Mouse (Mus musculus) MEL (cell line): ENCODE results near the gene Capn12. TPM values are rescaled to one million over a fixed set of nuclear protein-coding genes. Genes with fewer than 3 reads are reported as not detected.
A peak's percentile ranks its signal among the peaks of the same experiment; 100 is the strongest.

ENCODE experiments used
- DNase-seq: peaks from one replicate; pipeline ENCODE4 v3.0.0; 2011; ENCODE audit warnings: low read depth, low spot score
- H3K27ac ChIP-seq: 2 replicates; pipeline ENCODE4 v1.5.1; 2012; ENCODE audit warnings: low read depth, mild to moderate bottlenecking, control low read depth, low read length, moderate library complexity; ENCODE audit not compliant: control insufficient read depth
- H3K27me3 ChIP-seq, 2 experiments: fragments of 150-350 bp in 1 of 2; sonication (generic) in 1 of 2; 2 replicates each; pipeline ENCODE4 v1.6.1; 2012; ENCODE audit warnings: low read length in 2 of 2, mild to moderate bottlenecking in 2 of 2, improper control_type of control experiment in 1 of 2, moderate library complexity in 1 of 2; ENCODE audit not compliant: insufficient read depth in 2 of 2, control insufficient read depth in 1 of 2
- H3K36me3 ChIP-seq, 2 experiments: 2 replicates each; pipeline ENCODE4 v1.6.1; 2012 to 2014; ENCODE audit warnings: low read length in 2 of 2, improper control_type of control experiment in 1 of 2, inconsistent platforms in 1 of 2, mild to moderate bottlenecking in 1 of 2; ENCODE audit not compliant: insufficient read depth in 2 of 2, control insufficient read depth in 1 of 2
- H3K4me1 ChIP-seq, 2 experiments: fragments of 150-350 bp in 1 of 2; sonication (generic) in 1 of 2; 2 replicates each; pipeline ENCODE4 v1.6.1; 2012; ENCODE audit warnings: low read length in 2 of 2, improper control_type of control experiment in 1 of 2, mild to moderate bottlenecking in 1 of 2; ENCODE audit not compliant: insufficient read depth in 2 of 2, control insufficient read depth in 1 of 2
- H3K4me3 ChIP-seq, 2 experiments: fragments of 150-350 bp in 1 of 2; sonication (generic) in 1 of 2; 2 replicates each; pipeline ENCODE4 v1.5.1; 2012; ENCODE audit warnings: low read depth in 2 of 2, low read length in 2 of 2, mild to moderate bottlenecking in 2 of 2, moderate library complexity in 2 of 2, control low read depth in 1 of 2, improper control_type of control experiment in 1 of 2; ENCODE audit not compliant: control insufficient read depth in 1 of 2, insufficient read depth in 1 of 2
- H3K79me2 ChIP-seq: 2 replicates; pipeline ENCODE4 v1.6.1; 2012; ENCODE audit warnings: mild to moderate bottlenecking, low read length, moderate library complexity; ENCODE audit not compliant: control insufficient read depth, poor library complexity, insufficient read depth
- H3K9ac ChIP-seq: 2 replicates; pipeline ENCODE4 v1.6.1; 2012; ENCODE audit warnings: low read depth, mild to moderate bottlenecking, control low read depth, low read length, moderate library complexity; ENCODE audit not compliant: control insufficient read depth, poor library complexity, severe bottlenecking
- H3K9me3 ChIP-seq: fragments of 150-350 bp; sonication (generic); replicated peaks from 2 replicates; pipeline ENCODE4 v1.6.1; 2012; ENCODE audit warnings: mild to moderate bottlenecking, low read length, improper control_type of control experiment, moderate library complexity; ENCODE audit not compliant: insufficient read depth
- CHD1 ChIP-seq: IDR thresholded peaks from 2 replicates; pipeline ENCODE4 v1.6.1; 2012; ENCODE audit warnings: low read depth, mild to moderate bottlenecking, inconsistent platforms, low read length, improper control_type of control experiment
- CTCF ChIP-seq, 3 experiments: IDR thresholded peaks in 2 of 3; conservative IDR thresholded peaks in 1 of 3; 2 replicates each; pipeline ENCODE4 v1.5.1; 2011 to 2012; ENCODE audit warnings: low read length in 3 of 3, low read depth in 2 of 3, mild to moderate bottlenecking in 2 of 3, improper control_type of control experiment in 1 of 3, inconsistent platforms in 1 of 3, mixed read lengths in 1 of 3, moderate library complexity in 1 of 3; ENCODE audit not compliant: control insufficient read depth in 1 of 3, insufficient read depth in 1 of 3, poor library complexity in 1 of 3, severe bottlenecking in 1 of 3
- E2F4 ChIP-seq: IDR thresholded peaks from 2 replicates; pipeline ENCODE4 v1.6.1; 2011; ENCODE audit warnings: low read depth, low read length, improper control_type of control experiment, borderline replicate concordance
- ELF1 ChIP-seq: IDR thresholded peaks from 2 replicates; pipeline ENCODE4 v1.6.1; 2014; ENCODE audit warnings: low read depth, mild to moderate bottlenecking, inconsistent platforms, low read length, improper control_type of control experiment, moderate library complexity
- GABPA ChIP-seq: IDR thresholded peaks from 2 replicates; pipeline ENCODE4 v1.6.1; 2012; ENCODE audit warnings: low read depth, mild to moderate bottlenecking, inconsistent platforms, low read length, improper control_type of control experiment, moderate library complexity
- MAX ChIP-seq: IDR thresholded peaks from 2 replicates; pipeline ENCODE4 v1.6.1; 2011; ENCODE audit warnings: low read length, improper control_type of control experiment
- MAZ ChIP-seq: IDR thresholded peaks from 2 replicates; pipeline ENCODE4 v1.6.1; 2012; ENCODE audit warnings: low read depth, mild to moderate bottlenecking, inconsistent platforms, low read length, improper control_type of control experiment
- NELFE ChIP-seq: IDR thresholded peaks from 2 replicates; pipeline ENCODE4 v1.6.1; 2011; ENCODE audit warnings: low read depth, low read length, improper control_type of control experiment
- RAD21 ChIP-seq: IDR thresholded peaks from 2 replicates; pipeline ENCODE4 v1.6.1; 2011; ENCODE audit warnings: mild to moderate bottlenecking, low read depth, low read length, improper control_type of control experiment
- SMC3 ChIP-seq: IDR thresholded peaks from 2 replicates; pipeline ENCODE4 v1.6.1; 2011; ENCODE audit warnings: low read depth, low read length, improper control_type of control experiment
- TCF12 ChIP-seq: IDR thresholded peaks from 2 replicates; pipeline ENCODE4 v1.6.1; 2014; ENCODE audit warnings: low read depth, mild to moderate bottlenecking, inconsistent platforms, low read length, improper control_type of control experiment, moderate library complexity
- USF1 ChIP-seq: IDR thresholded peaks from 2 replicates; pipeline ENCODE4 v1.6.1; 2014; ENCODE audit warnings: low read depth, mild to moderate bottlenecking, inconsistent platforms, low read length, improper control_type of control experiment, moderate library complexity
- USF2 ChIP-seq, 2 experiments: IDR thresholded peaks; 2 replicates each; pipeline ENCODE4 v1.6.1; 2011 to 2012; ENCODE audit warnings: improper control_type of control experiment in 2 of 2, low read length in 2 of 2, borderline replicate concordance in 1 of 2, inconsistent platforms in 1 of 2, low read depth in 1 of 2, mild to moderate bottlenecking in 1 of 2; ENCODE audit not compliant: insufficient read depth in 1 of 2
- ZC3H11A ChIP-seq: IDR thresholded peaks from 2 replicates; pipeline ENCODE4 v1.6.1; 2012; ENCODE audit warnings: low read depth, mild to moderate bottlenecking, inconsistent platforms, low read length, improper control_type of control experiment
- ZMIZ1 ChIP-seq: IDR thresholded peaks from 2 replicates; pipeline ENCODE4 v1.6.1; 2012; ENCODE audit warnings: low read depth, mild to moderate bottlenecking, inconsistent platforms, low read length, improper control_type of control experiment, moderate library complexity
- polyA plus RNA-seq, 2 experiments: library from polyadenylated mRNA; stranded (reverse) in 1 of 2; unstranded in 1 of 2; fragments of >175 nt in 1 of 2; fragments of >200 nt in 1 of 2; gene quantifications; 2 replicates each; pipeline versions ENCODE4 v1.2.1 to v1.2.4; 2012; ENCODE audit warnings: low replicate concordance in 2 of 2, low read depth in 1 of 2; ENCODE audit not compliant: insufficient read length in 2 of 2, insufficient read depth in 1 of 2, missing spikeins in 1 of 2
- total RNA-seq: library from RNA; depleted of rRNA; stranded (reverse); fragments of 300-350 nt; gene quantifications from 2 replicates; pipeline ENCODE4 v1.2.3, GENCODE M21; 2012

Gene Capn12
- total and polyA plus RNA-seq, 3 experiments: 0.19 TPM; not detected in 2

DNA sequence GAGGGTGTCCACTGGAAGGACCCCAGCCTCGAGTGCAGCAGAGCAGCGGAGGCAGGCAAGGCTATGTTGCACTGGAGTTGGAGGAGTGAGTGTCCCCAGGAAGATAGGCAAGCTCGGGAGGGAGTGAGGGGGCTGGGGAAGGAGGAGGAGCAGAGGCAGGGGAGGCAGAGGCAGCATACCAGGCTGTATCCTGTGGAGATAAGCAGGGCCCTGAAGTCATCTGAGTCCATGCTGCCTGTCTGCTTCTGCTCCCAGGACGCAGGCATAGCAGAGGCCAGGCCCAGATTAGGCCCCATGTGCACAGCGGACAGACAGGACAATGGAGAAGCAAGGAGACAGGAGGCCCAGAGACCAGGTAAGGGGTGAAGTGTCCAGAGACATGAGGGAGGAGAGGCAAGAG lies 13.7 kb downstream of the Capn12 start:
- Histone ChIP-seq H3K27ac (no peak overlapping the region), H3K79me2 (no peaks in the 10 kb centered on the region), H3K4me3 (no peak overlapping the region), H3K9ac (no peak overlapping the region), H3K9me3 (no peaks in the 10 kb centered on the region), H3K36me3 (peaks cover 0 to 13% of the 10 kb centered on the region in 2 experiments; a peak in 1 of 4 replicates), H3K4me1 (no peaks in the 10 kb centered on the region), H3K27me3 (no peaks in the 10 kb centered on the region)
- peak; percentile 35 for DNase-seq
- TF ChIP-seq TCF12 (no peak), USF2 (IDR thresholded peaks at IDR 0.05; ENCODE audit: borderline replicate concordance in 1 of 2, insufficient read depth in 1 of 2, low read depth in 1 of 2, low read length in 2 of 2) (no peak), MAX (peak; percentile 70; the same call in 1 of the 2 replicates), CHD1 (no peak)

DNA sequence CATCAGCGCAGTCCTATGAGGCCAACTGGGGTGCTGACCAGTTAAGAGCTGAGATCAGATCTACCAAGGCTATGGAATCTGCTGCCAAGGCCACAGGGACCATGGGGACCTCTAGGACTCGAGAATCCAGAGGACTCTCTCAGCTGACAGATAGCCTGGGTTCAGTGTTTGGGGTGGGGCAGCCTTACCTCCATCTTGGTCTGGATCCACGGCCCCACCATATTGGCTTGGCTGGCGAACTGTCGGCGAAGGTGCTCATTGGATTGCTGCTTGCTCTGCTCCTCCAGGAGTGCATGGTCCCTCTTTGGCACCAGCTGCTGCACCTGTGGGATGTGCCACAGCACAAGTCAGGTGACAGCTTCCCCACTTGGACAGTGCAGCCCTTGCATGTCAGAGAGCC lies 16.4 kb downstream of the Capn12 start:
- Histone ChIP-seq H3K27me3 (no peaks in the 10 kb centered on the region), H3K9me3 (no peaks in the 10 kb centered on the region), H3K27ac (no peak overlapping the region), H3K4me1 (no peaks in the 10 kb centered on the region), H3K4me3 (no peak overlapping the region), H3K36me3 (peaks cover 0 to 19% of the 10 kb centered on the region in 2 experiments; a peak in 2 of 4 replicates), H3K9ac (no peak overlapping the region), H3K79me2 (no peaks in the 10 kb centered on the region)
- no peak for TF ChIP-seq USF1
- no peak for TF ChIP-seq ZMIZ1
- TF ChIP-seq MAZ: no peak
- no peak for DNase-seq

DNA sequence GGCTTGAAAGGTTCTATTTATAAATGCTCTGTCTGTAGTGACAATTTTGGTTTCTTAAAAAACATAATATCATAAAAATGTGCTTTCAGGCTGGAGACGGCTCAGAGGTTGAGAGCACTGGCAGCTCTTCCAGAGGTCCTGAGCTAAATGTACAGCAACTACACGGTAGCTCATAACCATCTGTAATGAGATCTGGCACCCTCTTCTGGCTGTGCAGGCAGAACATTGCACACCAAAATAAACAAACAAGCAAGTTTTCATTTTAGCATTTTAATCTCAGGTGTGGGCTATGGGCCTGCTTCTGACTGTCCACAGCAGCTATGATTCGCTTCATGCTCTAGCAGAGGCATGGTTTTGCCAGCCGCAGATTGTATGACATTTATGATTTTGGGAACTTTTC lies 18.8 kb downstream of the Capn12 start:
- no peak overlapping the region for H3K9ac ChIP-seq
- H3K79me2 ChIP-seq: no peaks in the 10 kb centered on the region
- peaks cover 0 to 19% of the 10 kb centered on the region in 2 experiments; a peak in 2 of 4 replicates for H3K36me3 ChIP-seq
- 0 out of 2 replicates have a peak, but pooled peaks have one; percentile 19 for TF ChIP-seq ZC3H11A
- no peak for TF ChIP-seq E2F4
- TF ChIP-seq GABPA: no peak
- TF ChIP-seq NELFE: no peak
- no peak for TF ChIP-seq ELF1
- peak; percentile 8 for TF ChIP-seq RAD21
- no peak for TF ChIP-seq ZMIZ1
- TF ChIP-seq CTCF (IDR thresholded peaks at IDR 0.05 in 2 of 3, conservative IDR thresholded peaks at IDR 0.05 in 1 of 3; ENCODE audit: control insufficient read depth in 1 of 3, insufficient read depth in 1 of 3, low read depth in 2 of 3, low read length in 3 of 3, poor library complexity in 1 of 3, severe bottlenecking in 1 of 3): peak in 2 of 3 experiments; percentile 7 to 44; a peak in 2 of 6 replicates
- TF ChIP-seq MAZ: no peak
- TF ChIP-seq SMC3: peak; percentile 52
- TF ChIP-seq, all 39 proteins: peak for 4
- H3K4me3 ChIP-seq: no peak overlapping the region
- no peak for DNase-seq
- H3K4me1 ChIP-seq: no peaks in the 10 kb centered on the region
- no peak overlapping the region for H3K27ac ChIP-seq
- H3K27me3 ChIP-seq: no peaks in the 10 kb centered on the region
- no peaks in the 10 kb centered on the region for H3K9me3 ChIP-seq
